Mouse (Mus musculus): ENCODE data around the gene Hist1h2ae. TPM values are rescaled to one million over a fixed set of nuclear protein-coding genes. Genes with fewer than 3 reads are reported as not detected.
"Not testable (repeated sequence)": the region's sequence is repeated elsewhere in the genome, so short reads cannot be mapped to it uniquely, and the experiment has no call there.

The Hist1h2ae gene
- polyA plus RNA-seq, 1 experiment from 2014 or later, result 81.6 TPM

DNA sequence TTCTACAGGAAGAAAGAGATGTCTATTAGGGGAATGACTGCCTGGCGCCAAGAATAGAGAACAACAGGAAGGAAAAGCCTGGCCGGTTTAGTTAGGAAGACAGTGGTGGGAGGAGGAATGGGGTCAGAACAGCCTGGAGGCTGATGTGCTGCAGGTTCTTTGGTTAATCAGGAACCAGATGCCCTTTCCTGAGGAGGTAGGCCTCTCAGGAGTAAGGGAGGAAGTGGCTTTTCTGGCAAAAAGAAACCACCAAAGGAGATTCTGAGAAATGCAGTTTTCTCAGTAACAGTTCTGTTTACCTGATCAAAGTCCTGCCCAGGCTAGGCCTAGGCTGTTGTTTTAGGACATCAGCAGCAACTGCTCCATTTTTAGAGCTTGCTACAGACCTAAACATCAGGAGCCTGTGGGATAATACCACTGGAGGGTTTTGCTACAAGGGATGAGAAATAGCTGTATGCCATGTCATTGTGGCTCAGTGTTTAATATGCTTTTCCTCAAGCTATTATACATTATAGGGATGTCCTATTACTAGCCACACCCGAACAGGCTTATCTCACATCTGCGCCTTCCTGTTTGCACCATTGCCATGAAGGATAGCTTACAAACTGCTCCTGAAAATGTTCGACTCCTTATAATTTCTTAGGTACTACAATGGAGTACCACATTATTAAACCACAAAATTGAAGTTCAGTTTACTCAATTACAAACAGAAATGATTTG, 22.2 kb upstream of the Hist1h2ae start:
- no peak overlapping the region for H3K27ac ChIP-seq
- WGBS, result 82% methylated on average over 5 of the region's 5 CpGs
- H3K4me2 ChIP-seq (replicated peaks), result no peak overlapping the region
- no peaks in the 10 kb centered on the region for H3K27me3 ChIP-seq
- no peak overlapping the region for H3K9ac ChIP-seq
- no peaks in the 10 kb centered on the region for H3K4me1 ChIP-seq
- no peaks in the 10 kb centered on the region for H3K36me3 ChIP-seq
- ATAC-seq (ENCODE audit: low FRiP score), result no peak
- H3K4me3 ChIP-seq, result no peak overlapping the region
- H3K9me3 ChIP-seq (replicated peaks), result no peaks in the 10 kb centered on the region

DNA sequence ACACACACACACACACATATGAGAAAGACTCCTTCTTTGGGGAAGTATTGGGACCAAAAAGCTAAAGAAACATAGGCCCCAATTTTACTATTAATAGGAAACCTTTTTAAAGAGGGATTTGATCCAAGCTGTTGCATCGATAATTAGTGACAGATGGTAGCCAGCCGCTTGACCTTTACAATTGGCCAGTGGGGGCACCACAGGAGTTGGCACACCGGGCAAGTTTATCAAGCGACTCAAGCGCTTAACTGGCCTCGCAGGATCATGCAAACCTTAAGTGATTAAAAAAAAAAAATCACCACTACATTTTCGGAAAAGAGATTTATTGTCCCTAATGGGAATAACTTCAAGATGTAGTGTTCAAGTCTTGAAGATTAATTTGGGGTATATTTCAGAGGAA, 21.6 kb upstream of the Hist1h2ae start:
- no peaks in the 10 kb centered on the region for H3K27me3 ChIP-seq
- H3K36me3 ChIP-seq, result no peaks in the 10 kb centered on the region
- H3K4me2 ChIP-seq (replicated peaks), result no peak overlapping the region
- no peak for ATAC-seq (ENCODE audit: low FRiP score)
- WGBS, result 82% methylated on average over 7 of the region's 7 CpGs
- H3K4me3 ChIP-seq, result no peak overlapping the region
- H3K4me1 ChIP-seq, result no peaks in the 10 kb centered on the region
- H3K27ac ChIP-seq, result no peak overlapping the region
- no peaks in the 10 kb centered on the region for H3K9me3 ChIP-seq (replicated peaks)
- no peak overlapping the region for H3K9ac ChIP-seq

GRCm38 (mm10) chr13:23591886-23592285, 20.9 kb upstream of the Hist1h2ae start:
- not testable (repeated sequence) for H3K9ac ChIP-seq; H3K27me3 ChIP-seq; H3K9me3 ChIP-seq (replicated peaks); H3K4me2 ChIP-seq (replicated peaks); H3K4me1 ChIP-seq; H3K36me3 ChIP-seq; H3K27ac ChIP-seq; ATAC-seq (ENCODE audit: low FRiP score); H3K4me3 ChIP-seq
- 88% methylated on average over 7 of the region's 7 CpGs for WGBS

- H3K9ac ChIP-seq, result no peak overlapping the region
- no peaks in the 10 kb centered on the region for H3K36me3 ChIP-seq
- no peak for ATAC-seq (ENCODE audit: low FRiP score)
- peaks cover 2% of the 10 kb centered on the region; the same call in 1 of the 2 replicates for H3K4me1 ChIP-seq
- no peak overlapping the region for H3K4me2 ChIP-seq (replicated peaks)
- H3K27ac ChIP-seq, result no peak overlapping the region
- no peaks in the 10 kb centered on the region for H3K9me3 ChIP-seq (replicated peaks)
- H3K4me3 ChIP-seq, result no peak overlapping the region
- 92% methylated on average over 7 of the region's 7 CpGs for WGBS
- H3K27me3 ChIP-seq, result no peaks in the 10 kb centered on the region
Observed at GRCm38 (mm10) chr13:23591206-23591605, 20.2 kb upstream of the Hist1h2ae start.

- H3K27ac ChIP-seq, result peak overlapping the region; percentile 87
- H3K27me3 ChIP-seq, result no peaks in the 10 kb centered on the region
- no peak for ATAC-seq (ENCODE audit: low FRiP score)
- 9% methylated on average over 1 of the region's 1 CpGs for WGBS
- no peaks in the 10 kb centered on the region for H3K9me3 ChIP-seq (replicated peaks)
- H3K9ac ChIP-seq, result peak overlapping the region; percentile 49; the same call in 1 of the 2 replicates
- H3K4me3 ChIP-seq, result peak overlapping the region; percentile 24; the same call in 1 of the 2 replicates
- peaks cover 22% of the 10 kb centered on the region for H3K4me1 ChIP-seq
- peak overlapping the region; percentile 69 for H3K4me2 ChIP-seq (replicated peaks)
- H3K36me3 ChIP-seq, result no peaks in the 10 kb centered on the region
Observed at GRCm38 (mm10) chr13:23586940-23587225, 15.9 kb upstream of the Hist1h2ae start.

- H3K36me3 ChIP-seq, result no peaks in the 10 kb centered on the region
- peak overlapping the region; percentile 94 for H3K27ac ChIP-seq
- no peak for ATAC-seq (ENCODE audit: low FRiP score)
- peak overlapping the region; percentile 37 for H3K4me3 ChIP-seq
- peak overlapping the region; percentile 49 for H3K9ac ChIP-seq
- WGBS, result 3% methylated on average over 22 of the region's 22 CpGs
- peaks cover 24% of the 10 kb centered on the region for H3K4me1 ChIP-seq
- H3K4me2 ChIP-seq (replicated peaks), result peak overlapping the region; percentile 69
- H3K27me3 ChIP-seq, result no peaks in the 10 kb centered on the region
- H3K9me3 ChIP-seq (replicated peaks), result no peaks in the 10 kb centered on the region
Observed at GRCm38 (mm10) chr13:23586099-23586939, 15.3 kb upstream of the Hist1h2ae start.

GRCm38 (mm10) chr13:23585442-23586098, 14.6 kb upstream of the Hist1h2ae start:
- not testable (repeated sequence) for H3K36me3 ChIP-seq; H3K9me3 ChIP-seq (replicated peaks); H3K27me3 ChIP-seq
- H3K9ac ChIP-seq, result peak overlapping the region; percentile 75
- peak overlapping the region; percentile 37 for H3K4me3 ChIP-seq
- ATAC-seq (ENCODE audit: low FRiP score), result peak; percentile 91
- peak overlapping the region; percentile 69 for H3K4me2 ChIP-seq (replicated peaks)
- H3K4me1 ChIP-seq, result peaks cover 24% of the 10 kb centered on the region
- peak overlapping the region; percentile 94 for H3K27ac ChIP-seq
- 0% methylated on average over 23 of the region's 36 CpGs for WGBS

GRCm38 (mm10) chr13:23585029-23585441, 14.0 kb upstream of the Hist1h2ae start:
- Histone ChIP-seq H3K9me3 (replicated peaks) (no peaks in the 10 kb centered on the region), H3K4me2 (replicated peaks) (peak overlapping the region; percentile 69), H3K27ac (peak overlapping the region; percentile 94), H3K27me3 (no peaks in the 10 kb centered on the region), H3K9ac (peak overlapping the region; percentile 75), H3K4me3 (peak overlapping the region; percentile 37), H3K4me1 (peaks cover 24% of the 10 kb centered on the region), H3K36me3 (no peaks in the 10 kb centered on the region)
- under 1% methylated on average over 21 of the region's 21 CpGs for WGBS
- ATAC-seq (ENCODE audit: low FRiP score), result peak; percentile 23; the same call in 1 of the 2 replicates

- H3K4me3 ChIP-seq, result peak overlapping the region; percentile 37; the same call in 1 of the 2 replicates
- H3K4me1 ChIP-seq, result peaks cover 24% of the 10 kb centered on the region
- H3K27ac ChIP-seq, result peak overlapping the region; percentile 94
- peak overlapping the region; percentile 69 for H3K4me2 ChIP-seq (replicated peaks)
- peak overlapping the region; percentile 75 for H3K9ac ChIP-seq
- no peaks in the 10 kb centered on the region for H3K9me3 ChIP-seq (replicated peaks)
- no peaks in the 10 kb centered on the region for H3K27me3 ChIP-seq
- ATAC-seq (ENCODE audit: low FRiP score), result no peak
- no peaks in the 10 kb centered on the region for H3K36me3 ChIP-seq
Observed at GRCm38 (mm10) chr13:23584331-23584730, 13.3 kb upstream of the Hist1h2ae start.

GRCm38 (mm10) chr13:23583387-23584068, 12.5 kb upstream of the Hist1h2ae start:
- H3K9ac ChIP-seq, result peak overlapping the region; percentile 1; the same call in 1 of the 2 replicates
- H3K4me2 ChIP-seq (replicated peaks), result peak overlapping the region; percentile 15; the same call in 1 of the 2 replicates
- peaks cover 24% of the 10 kb centered on the region for H3K4me1 ChIP-seq
- H3K4me3 ChIP-seq, result no peak overlapping the region
- no peaks in the 10 kb centered on the region for H3K9me3 ChIP-seq (replicated peaks)
- no peaks in the 10 kb centered on the region for H3K36me3 ChIP-seq
- peak overlapping the region; percentile 84 for H3K27ac ChIP-seq
- H3K27me3 ChIP-seq, result no peaks in the 10 kb centered on the region
- ATAC-seq (ENCODE audit: low FRiP score), result no peak

DNA sequence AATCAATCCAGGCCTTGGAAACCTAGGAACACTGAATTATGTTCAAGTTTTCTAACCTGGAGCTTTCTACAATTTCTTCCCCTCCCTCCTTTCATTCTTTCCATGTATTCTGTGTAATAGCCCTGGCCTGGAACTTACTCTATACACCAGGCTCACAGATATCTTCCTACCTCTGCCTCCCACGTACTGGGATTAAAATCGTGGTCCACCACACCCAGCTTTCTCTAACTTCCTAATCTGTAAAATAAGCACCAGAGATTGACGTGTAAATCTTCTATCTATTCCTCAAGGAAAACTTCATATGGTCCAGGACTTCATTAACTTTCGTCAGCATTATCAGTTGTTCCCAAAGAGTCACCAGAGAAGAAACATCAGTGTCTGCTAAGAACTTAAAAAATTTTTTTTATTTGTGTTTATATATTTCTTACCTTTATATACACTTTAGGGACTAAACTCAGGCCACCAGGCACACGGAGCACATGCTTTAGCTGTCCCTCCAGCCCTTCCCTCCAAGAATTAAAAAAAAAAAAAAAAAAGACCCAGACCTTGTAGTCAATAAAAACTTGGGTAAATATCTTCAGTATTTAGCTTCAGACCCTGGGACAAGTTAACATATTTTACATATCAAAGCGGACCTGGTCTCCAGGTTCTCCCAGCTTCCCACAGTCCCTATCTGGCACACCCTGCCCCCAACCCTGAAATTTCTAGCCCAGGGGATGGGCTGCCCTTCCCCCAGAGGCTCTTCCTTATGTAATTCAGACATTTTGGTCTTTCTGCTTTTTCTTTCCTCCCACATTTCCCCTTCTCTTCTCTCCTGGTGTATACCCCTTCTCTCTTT, 11.4 kb upstream of the Hist1h2ae start:
- Histone ChIP-seq H3K4me3 (peak overlapping the region; percentile 51), H3K4me1 (peaks cover 24% of the 10 kb centered on the region), H3K4me2 (replicated peaks) (peak overlapping the region; percentile 87), H3K9me3 (replicated peaks) (no peaks in the 10 kb centered on the region), H3K27ac (peak overlapping the region; percentile 84), H3K9ac (peak overlapping the region; percentile 68), H3K27me3 (no peaks in the 10 kb centered on the region), H3K36me3 (no peaks in the 10 kb centered on the region)
- WGBS, result 2% methylated on average over 6 of the region's 6 CpGs
- ATAC-seq (ENCODE audit: low FRiP score), result no peak
